ENCODE assay signal across 8 mouse cellular contexts in the genomic region with DNA sequence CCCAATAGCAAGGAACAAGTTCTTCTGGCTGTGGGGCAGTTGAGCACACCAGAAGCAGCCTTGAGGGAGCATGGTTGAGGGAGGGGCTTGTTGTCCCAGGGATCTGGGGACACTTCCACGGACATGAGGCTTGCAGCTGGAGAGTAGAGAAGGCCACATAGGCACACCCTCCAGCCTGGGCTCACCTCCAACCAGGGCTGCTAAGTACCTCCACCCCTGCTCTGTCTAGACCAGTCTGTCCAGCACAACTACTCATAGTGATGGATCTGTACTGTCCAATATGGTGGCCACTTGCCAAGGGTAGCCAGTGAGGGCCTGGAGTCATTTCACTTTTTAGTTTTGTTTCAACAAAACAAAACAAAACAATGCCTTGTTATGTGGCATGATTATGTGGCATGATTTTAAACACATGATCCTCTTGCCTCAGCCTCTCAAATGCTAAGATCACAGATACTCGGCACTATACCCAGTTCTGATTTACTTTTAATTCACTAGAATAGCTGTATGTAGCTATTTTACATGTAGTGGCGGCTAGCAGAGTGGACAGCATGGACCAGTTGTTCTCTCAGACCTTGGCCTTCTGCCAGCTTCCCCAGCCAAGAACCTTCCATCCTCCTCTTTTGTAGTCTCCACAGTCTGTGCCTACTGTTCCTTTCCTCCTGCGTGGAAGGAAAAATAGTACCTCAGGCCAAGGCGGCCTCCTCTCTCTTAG. TPM values are rescaled to one million over a fixed set of nuclear protein-coding genes. Genes with fewer than 3 reads are reported as not detected.
DNase-seq lines count a peak whose midpoint lies in the region; ATAC-seq and TF ChIP-seq lines count a peak whose summit lies in the region.

No protein-coding gene starts in this region.

- no peak overlapping the region for H3K4me3 ChIP-seq in heart, embryonic 12.5 days
- H3K4me3 ChIP-seq in olfactory bulb, adult 2 months (ENCODE audit: insufficient read depth, low read depth, low read length), result no peak overlapping the region
- H3K4me3 ChIP-seq in forebrain, embryonic 12.5 days (replicated peaks), result no peak overlapping the region
- no peak overlapping the region for H3K4me3 ChIP-seq in neural tube, embryonic 15.5 days (replicated peaks)

- H3K9me3 ChIP-seq in heart, embryonic 12.5 days (replicated peaks), result no peaks in the 10 kb centered on the region
- no peaks in the 10 kb centered on the region for H3K9me3 ChIP-seq in forebrain, embryonic 12.5 days
- H3K9me3 ChIP-seq in neural tube, embryonic 15.5 days (replicated peaks), result no peaks in the 10 kb centered on the region

- peak; percentile 71 to 80 for DNase-seq in heart, adult 18-20 months
- peak; percentile 43 for DNase-seq in ovary, postnatal 36 days (ENCODE audit: low spot score)
- no peak for DNase-seq in ovary, postnatal 10 days (ENCODE audit: low spot score)
- DNase-seq in gastrocnemius, postnatal 25 days, result peak; percentile 77

- peaks cover 10% of the 10 kb centered on the region; the same call in 1 of the 2 replicates for H3K4me1 ChIP-seq in heart, embryonic 12.5 days (replicated peaks)
- H3K4me1 ChIP-seq in olfactory bulb, adult 2 months (ENCODE audit: control insufficient read depth, insufficient read depth, low read length), result peaks cover 42% of the 10 kb centered on the region
- H3K4me1 ChIP-seq in forebrain, embryonic 12.5 days, result peaks cover 18% of the 10 kb centered on the region
- H3K4me1 ChIP-seq in neural tube, embryonic 15.5 days, result peaks cover 33% of the 10 kb centered on the region

- H3K27me3 ChIP-seq in heart, embryonic 12.5 days (replicated peaks), result peaks cover 47% of the 10 kb centered on the region
- H3K27me3 ChIP-seq in forebrain, embryonic 12.5 days, result peaks cover 43% of the 10 kb centered on the region
- no peaks in the 10 kb centered on the region for H3K27me3 ChIP-seq in neural tube, embryonic 15.5 days (replicated peaks)

- no peaks in the 10 kb centered on the region for H3K36me3 ChIP-seq in heart, embryonic 12.5 days
- no peaks in the 10 kb centered on the region for H3K36me3 ChIP-seq in forebrain, embryonic 12.5 days (replicated peaks)
- no peaks in the 10 kb centered on the region for H3K36me3 ChIP-seq in neural tube, embryonic 15.5 days

- H3K27ac ChIP-seq in heart, embryonic 12.5 days (ENCODE audit: poor library complexity, severe bottlenecking), result no peak overlapping the region
- peak overlapping the region; percentile 63 for H3K27ac ChIP-seq in olfactory bulb, adult 2 months (ENCODE audit: insufficient read depth, low read depth, low read length)
- H3K27ac ChIP-seq in forebrain, embryonic 12.5 days, result no peak overlapping the region
- no peak overlapping the region; the same call in 1 of the 2 replicates for H3K27ac ChIP-seq in neural tube, embryonic 15.5 days (replicated peaks)

- H3K9ac ChIP-seq in heart, embryonic 12.5 days, result no peak overlapping the region
- no peak overlapping the region for H3K9ac ChIP-seq in forebrain, embryonic 12.5 days
- H3K9ac ChIP-seq in neural tube, embryonic 15.5 days (replicated peaks), result no peak overlapping the region

- no peak for TF ChIP-seq POLR2A in olfactory bulb, adult 2 months (IDR thresholded peaks at IDR 0.05; ENCODE audit: insufficient read depth, low read depth, low read length)

- WGBS in heart, embryonic 12.5 days, result 70% methylated on average over 5 of the region's 5 CpGs
- 52% methylated on average over 5 of the region's 5 CpGs for WGBS in olfactory bulb, adult 2 months
- 77% methylated on average over 5 of the region's 5 CpGs for WGBS in forebrain, embryonic 12.5 days
- WGBS in neural tube, embryonic 15.5 days, result 61% methylated on average over 5 of the region's 5 CpGs

- no peak for TF ChIP-seq CTCF in olfactory bulb, adult 2 months (IDR thresholded peaks at IDR 0.05; ENCODE audit: insufficient read depth, low read depth, low read length)

- H3K4me2 ChIP-seq in heart, embryonic 12.5 days, result no peak overlapping the region
- H3K4me2 ChIP-seq in forebrain, embryonic 12.5 days, result no peak overlapping the region
- H3K4me2 ChIP-seq in neural tube, embryonic 15.5 days, result no peak overlapping the region

- ATAC-seq in heart, embryonic 12.5 days (ENCODE audit: insufficient number of reproducible peaks, low FRiP score), result no peak
- no peak for ATAC-seq in forebrain, embryonic 12.5 days (ENCODE audit: low FRiP score)
- no peak for ATAC-seq in neural tube, embryonic 15.5 days (ENCODE audit: low FRiP score)

RNA-seq across cellular contexts. Expression of a gene that starts 3.3 kb away (rescaled TPM):
- total RNA-seq in heart, adult 18-20 months (2021), result under 1 TPM; 0.90 to 0.92 TPM
- 2.0 and 2.2 TPM in 2 replicates for polyA plus RNA-seq in heart, embryonic 12.5 days (2016; fragmentation: Nextera tagmentation; extraction: Ambion mirVana)
- 1 to 10 TPM in 1 of 2 experiments, under 1 TPM in 1; 1.00 to 1.2 TPM for total RNA-seq in gastrocnemius, postnatal 25 days (2021)
- not detected in 2 replicates for polyA plus RNA-seq in olfactory bulb, adult 2 months (2012; ENCODE audit: insufficient read depth, insufficient read length, low replicate concordance, missing spikeins)
- polyA plus RNA-seq in forebrain, embryonic 12.5 days (2016; fragmentation: Nextera tagmentation; extraction: Ambion mirVana), result 9.0 and 9.7 TPM in 2 replicates
- polyA plus RNA-seq in neural tube, embryonic 15.5 days (2015; fragmentation: Nextera tagmentation; extraction: Ambion mirVana), result 30.9 and 34.7 TPM in 2 replicates

RNA-seq across cellular contexts. Expression of a gene that starts 16.6 kb away (rescaled TPM):
- under 1 TPM; 0.25 to 0.28 TPM for total RNA-seq in heart, adult 18-20 months (2021)
- 2.2 and 2.7 TPM in 2 replicates for polyA plus RNA-seq in heart, embryonic 12.5 days (2016; fragmentation: Nextera tagmentation; extraction: Ambion mirVana)
- 1 to 10 TPM in 1 of 2 experiments, under 1 TPM in 1; 0.31 to 1.6 TPM for total RNA-seq in gastrocnemius, postnatal 25 days (2021)
- not detected in 2 replicates for polyA plus RNA-seq in olfactory bulb, adult 2 months (2012; ENCODE audit: insufficient read depth, insufficient read length, low replicate concordance, missing spikeins)
- polyA plus RNA-seq in forebrain, embryonic 12.5 days (2016; fragmentation: Nextera tagmentation; extraction: Ambion mirVana), result 0.52 and 0.74 TPM in 2 replicates
- polyA plus RNA-seq in neural tube, embryonic 15.5 days (2015; fragmentation: Nextera tagmentation; extraction: Ambion mirVana), result 0.47 and 3.3 TPM in 2 replicates

RNA-seq across cellular contexts. Expression of a gene that starts 32.0 kb away (rescaled TPM):
- total RNA-seq in heart, adult 18-20 months (2021), result 1 to 10 TPM; 5.6 to 6.2 TPM
- 10.9 and 11.0 TPM in 2 replicates for polyA plus RNA-seq in heart, embryonic 12.5 days (2016; fragmentation: Nextera tagmentation; extraction: Ambion mirVana)
- total RNA-seq in gastrocnemius, postnatal 25 days (2021), result 1 to 10 TPM; 2.8 to 3.1 TPM
- polyA plus RNA-seq in olfactory bulb, adult 2 months (2012; ENCODE audit: insufficient read depth, insufficient read length, low replicate concordance, missing spikeins), result not detected in 2 replicates
- 12.4 and 13.6 TPM in 2 replicates for polyA plus RNA-seq in forebrain, embryonic 12.5 days (2016; fragmentation: Nextera tagmentation; extraction: Ambion mirVana)
- 9.1 and 10.1 TPM in 2 replicates for polyA plus RNA-seq in neural tube, embryonic 15.5 days (2015; fragmentation: Nextera tagmentation; extraction: Ambion mirVana)

RNA-seq across cellular contexts. Expression of a gene that starts 54.6 kb away (rescaled TPM):
- 10 to 100 TPM in 1 of 2 experiments, 1 to 10 TPM in 1; 8.6 to 15.8 TPM for total RNA-seq in heart, adult 18-20 months (2021)
- polyA plus RNA-seq in heart, embryonic 12.5 days (2016; fragmentation: Nextera tagmentation; extraction: Ambion mirVana), result 4.8 and 5.7 TPM in 2 replicates
- total RNA-seq in gastrocnemius, postnatal 25 days (2021), result 10 to 100 TPM in 1 of 2 experiments, 1 to 10 TPM in 1; 7.2 to 12.9 TPM
- polyA plus RNA-seq in olfactory bulb, adult 2 months (2012; ENCODE audit: insufficient read depth, insufficient read length, low replicate concordance, missing spikeins), result 103 TPM in 1 of 2 replicates, not detected in the other
- 0.60 and 0.68 TPM in 2 replicates for polyA plus RNA-seq in forebrain, embryonic 12.5 days (2016; fragmentation: Nextera tagmentation; extraction: Ambion mirVana)
- polyA plus RNA-seq in neural tube, embryonic 15.5 days (2015; fragmentation: Nextera tagmentation; extraction: Ambion mirVana), result 0.75 and 12.6 TPM in 2 replicates
